Mouse (Mus musculus): ENCODE results near the gene Map7d2. TPM values are rescaled to one million over a fixed set of nuclear protein-coding genes. Genes with fewer than 3 reads are reported as not detected.
"Not testable (repeated sequence)": the region's sequence is repeated elsewhere in the genome, so short reads cannot be mapped to it uniquely, and the experiment has no call there.

The Map7d2 gene
- polyA plus RNA-seq, 1 experiment = not detected

GRCm38 (mm10) chrX:159391239-159391638 is 23.1 kb upstream of the Map7d2 start:
- no peak overlapping the region for H3K27ac ChIP-seq (ENCODE audit: insufficient read depth, low read depth, low read length)
- no peak for TF ChIP-seq POLR2A (IDR thresholded peaks at IDR 0.05; ENCODE audit: low read depth, low read length)
- TF ChIP-seq CTCF (IDR thresholded peaks at IDR 0.05; ENCODE audit: extremely low read depth, insufficient read length, insufficient replicate concordance, low read depth, low read length) = no peak
- no peak overlapping the region for H3K4me3 ChIP-seq (ENCODE audit: low read depth, low read length)
- H3K4me1 ChIP-seq (ENCODE audit: control insufficient read depth, insufficient read depth, insufficient read length, low read length) = no peaks in the 10 kb centered on the region
- 0 out of 2 replicates have a peak, but pooled peaks cover 4% of the 10 kb centered on the region for H3K36me3 ChIP-seq (ENCODE audit: control insufficient read depth, insufficient read depth, low read length)
- 72% methylated on average over 3 of the region's 3 CpGs for WGBS
- H3K27me3 ChIP-seq (ENCODE audit: control insufficient read depth, insufficient read depth, low read length) = no peaks in the 10 kb centered on the region

- H3K4me3 ChIP-seq (ENCODE audit: low read depth, low read length) = no peak overlapping the region
- WGBS = 18% methylated on average over 4 of the region's 4 CpGs
Measured at GRCm38 (mm10) chrX:159409253-159409652, 5.1 kb upstream of the Map7d2 start.

GRCm38 (mm10) chrX:159414829-159415673 is 679 bp downstream of the Map7d2 start:
- Histone ChIP-seq H3K27me3 (ENCODE audit: control insufficient read depth, insufficient read depth, low read length) (peaks cover 8% of the 10 kb centered on the region), H3K4me3 (ENCODE audit: low read depth, low read length) (peak overlapping the region; percentile 59), H3K4me1 (ENCODE audit: control insufficient read depth, insufficient read depth, insufficient read length, low read length) (peaks cover 6% of the 10 kb centered on the region; the same call in 1 of the 2 replicates), H3K27ac (ENCODE audit: insufficient read depth, low read depth, low read length) (no peak overlapping the region), H3K36me3 (ENCODE audit: control insufficient read depth, insufficient read depth, low read length) (no peaks in the 10 kb centered on the region)
- 15% methylated on average over 59 of the region's 65 CpGs for WGBS
- TF ChIP-seq POLR2A (IDR thresholded peaks at IDR 0.05; ENCODE audit: low read depth, low read length) (no peak), CTCF (IDR thresholded peaks at IDR 0.05; ENCODE audit: extremely low read depth, insufficient read length, insufficient replicate concordance, low read depth, low read length) (no peak)

More at GRCm38 (mm10) chrX:159409253-159409652, 5.1 kb upstream of the Map7d2 start:
- H3K27me3 ChIP-seq (ENCODE audit: control insufficient read depth, insufficient read depth, low read length) = no peaks in the 10 kb centered on the region; the same call in 1 of the 2 replicates
- peak; percentile 31; the same call in 1 of the 2 replicates for TF ChIP-seq CTCF (IDR thresholded peaks at IDR 0.05; ENCODE audit: extremely low read depth, insufficient read length, insufficient replicate concordance, low read depth, low read length)
- TF ChIP-seq POLR2A (IDR thresholded peaks at IDR 0.05; ENCODE audit: low read depth, low read length) = no peak
- no peak overlapping the region for H3K27ac ChIP-seq (ENCODE audit: insufficient read depth, low read depth, low read length)
- no peaks in the 10 kb centered on the region for H3K36me3 ChIP-seq (ENCODE audit: control insufficient read depth, insufficient read depth, low read length)
- no peaks in the 10 kb centered on the region for H3K4me1 ChIP-seq (ENCODE audit: control insufficient read depth, insufficient read depth, insufficient read length, low read length)

- H3K4me1 ChIP-seq (ENCODE audit: control insufficient read depth, insufficient read depth, insufficient read length, low read length); H3K4me3 ChIP-seq (ENCODE audit: low read depth, low read length); H3K27me3 ChIP-seq (ENCODE audit: control insufficient read depth, insufficient read depth, low read length); H3K36me3 ChIP-seq (ENCODE audit: control insufficient read depth, insufficient read depth, low read length); H3K27ac ChIP-seq (ENCODE audit: insufficient read depth, low read depth, low read length): not testable (repeated sequence)
- WGBS = 84% methylated on average over 3 of the region's 3 CpGs
Measured at GRCm38 (mm10) chrX:159430507-159430906, 16.1 kb downstream of the Map7d2 start.

DNA sequence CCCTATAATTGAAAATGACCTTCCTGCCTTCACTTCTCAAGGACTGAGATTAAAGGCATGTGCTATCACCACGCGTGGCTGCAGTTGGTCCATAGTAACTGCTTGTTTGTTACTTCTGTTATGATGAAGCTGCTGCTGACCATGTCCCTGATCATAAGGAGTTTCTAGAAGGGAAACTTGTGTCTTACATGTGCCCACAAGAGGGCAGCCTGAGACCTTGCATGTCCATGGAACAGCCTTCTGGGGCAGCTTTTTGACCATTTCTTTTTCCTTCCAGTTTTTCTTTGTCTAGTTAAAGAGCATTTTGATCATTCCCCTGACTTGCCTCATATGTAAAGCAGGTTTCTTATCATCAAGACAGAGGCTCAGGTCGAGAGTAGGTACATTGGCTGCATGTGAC is 27.8 kb downstream of the Map7d2 start:
- no peak for TF ChIP-seq POLR2A (IDR thresholded peaks at IDR 0.05; ENCODE audit: low read depth, low read length)
- TF ChIP-seq CTCF (IDR thresholded peaks at IDR 0.05; ENCODE audit: extremely low read depth, insufficient read length, insufficient replicate concordance, low read depth, low read length) = peak; percentile 30; the same call in 1 of the 2 replicates
- Histone ChIP-seq H3K4me3 (ENCODE audit: low read depth, low read length) (no peak overlapping the region), H3K36me3 (ENCODE audit: control insufficient read depth, insufficient read depth, low read length) (no peaks in the 10 kb centered on the region), H3K27ac (ENCODE audit: insufficient read depth, low read depth, low read length) (no peak overlapping the region), H3K27me3 (ENCODE audit: control insufficient read depth, insufficient read depth, low read length) (no peaks in the 10 kb centered on the region), H3K4me1 (ENCODE audit: control insufficient read depth, insufficient read depth, insufficient read length, low read length) (no peaks in the 10 kb centered on the region)
- WGBS = 23% methylated on average over 3 of the region's 3 CpGs

GRCm38 (mm10) chrX:159447133-159447532 is 32.8 kb downstream of the Map7d2 start:
- TF ChIP-seq POLR2A (IDR thresholded peaks at IDR 0.05; ENCODE audit: low read depth, low read length) (no peak), CTCF (IDR thresholded peaks at IDR 0.05; ENCODE audit: extremely low read depth, insufficient read length, insufficient replicate concordance, low read depth, low read length) (no peak)
- H3K36me3 ChIP-seq (ENCODE audit: control insufficient read depth, insufficient read depth, low read length) = no peaks in the 10 kb centered on the region
- no peaks in the 10 kb centered on the region for H3K4me1 ChIP-seq (ENCODE audit: control insufficient read depth, insufficient read depth, insufficient read length, low read length)
- WGBS = 90% methylated on average over 1 of the region's 1 CpGs
- no peaks in the 10 kb centered on the region for H3K27me3 ChIP-seq (ENCODE audit: control insufficient read depth, insufficient read depth, low read length)
- no peak overlapping the region for H3K27ac ChIP-seq (ENCODE audit: insufficient read depth, low read depth, low read length)
- no peak overlapping the region for H3K4me3 ChIP-seq (ENCODE audit: low read depth, low read length)

GRCm38 (mm10) chrX:159459006-159459654 is 44.8 kb downstream of the Map7d2 start:
- TF ChIP-seq POLR2A (IDR thresholded peaks at IDR 0.05; ENCODE audit: low read depth, low read length) (no peak), CTCF (IDR thresholded peaks at IDR 0.05; ENCODE audit: extremely low read depth, insufficient read length, insufficient replicate concordance, low read depth, low read length) (no peak)
- Histone ChIP-seq H3K27ac (ENCODE audit: insufficient read depth, low read depth, low read length) (no peak overlapping the region), H3K4me1 (ENCODE audit: control insufficient read depth, insufficient read depth, insufficient read length, low read length) (no peaks in the 10 kb centered on the region), H3K27me3 (ENCODE audit: control insufficient read depth, insufficient read depth, low read length) (no peaks in the 10 kb centered on the region), H3K36me3 (ENCODE audit: control insufficient read depth, insufficient read depth, low read length) (no peaks in the 10 kb centered on the region), H3K4me3 (ENCODE audit: low read depth, low read length) (no peak overlapping the region)
- WGBS = 82% methylated on average over 7 of the region's 7 CpGs

Measured in small intestine, adult 2 months (tissue).